Mouse (Mus musculus) adrenal gland, adult (tissue): ENCODE measurements around the gene Xylt1.

Source experiments
- DNase-seq, 2 experiments: peaks; one replicate each; pipeline ENCODE4 v3.0.0; 2022 to 2023; ENCODE audit warnings: low spot score in 1 of 2; ENCODE audit not compliant: inconsistent age in 2 of 2

Gene Xylt1

GRCm38 (mm10) chr7:117435091-117435490, 54.3 kb downstream of the Xylt1 start:
- DNase-seq: no peak

GRCm38 (mm10) chr7:117435730-117436441, 55.1 kb downstream of the Xylt1 start:
- DNase-seq: no peak

GRCm38 (mm10) chr7:117436892-117437291, 56.1 kb downstream of the Xylt1 start:
- DNase-seq: no peak

GRCm38 (mm10) chr7:117440994-117441393, 60.2 kb downstream of the Xylt1 start:
- DNase-seq: no peak

- no peak for DNase-seq
These were observed 61.9 kb downstream of the Xylt1 start for GRCm38 (mm10) chr7:117442639-117443038.

GRCm38 (mm10) chr7:117443215-117443614, 62.4 kb downstream of the Xylt1 start:
- no peak for DNase-seq

- no peak for DNase-seq
These were observed 64.7 kb downstream of the Xylt1 start for GRCm38 (mm10) chr7:117445471-117445870.

- no peak for DNase-seq
These were observed 68.8 kb downstream of the Xylt1 start for GRCm38 (mm10) chr7:117449605-117450004.

- DNase-seq: no peak
These were observed 70.4 kb downstream of the Xylt1 start for GRCm38 (mm10) chr7:117451212-117451611.

- DNase-seq: no peak
These were observed 71.5 kb downstream of the Xylt1 start for GRCm38 (mm10) chr7:117452269-117452668.

- DNase-seq: no peak
These were observed 74.2 kb downstream of the Xylt1 start for GRCm38 (mm10) chr7:117454789-117455548.

- DNase-seq: peak in 1 of 2 experiments; percentile 15
These were observed 81.6 kb downstream of the Xylt1 start for GRCm38 (mm10) chr7:117462196-117462935.

- no peak for DNase-seq
These were observed 84.2 kb downstream of the Xylt1 start for GRCm38 (mm10) chr7:117464956-117465355.

GRCm38 (mm10) chr7:117466006-117466780, 85.4 kb downstream of the Xylt1 start:
- no peak for DNase-seq

- peak; percentile 42 to 51 for DNase-seq
These were observed 89.5 kb downstream of the Xylt1 start for GRCm38 (mm10) chr7:117470243-117470802.

- no peak for DNase-seq
These were observed 91.4 kb downstream of the Xylt1 start for GRCm38 (mm10) chr7:117472055-117472780.

GRCm38 (mm10) chr7:117472781-117473743, 92.3 kb downstream of the Xylt1 start:
- no peak for DNase-seq

GRCm38 (mm10) chr7:117474302-117474701, 93.5 kb downstream of the Xylt1 start:
- DNase-seq: no peak

- peak; percentile 35 to 54 for DNase-seq
These were observed 94.3 kb downstream of the Xylt1 start for GRCm38 (mm10) chr7:117475106-117475505.
